Mouse (Mus musculus) hindbrain, embryonic 11.5 days (tissue): Measurements from ENCODE around the gene Erbb2. TPM values are rescaled to one million over a fixed set of nuclear protein-coding genes. Genes with fewer than 3 reads are reported as not detected.
A peak's percentile ranks its signal among the peaks of the same experiment; 100 is the strongest.

Experiments
- ATAC-seq: fragments of 200-750 bp; cut with Nextera tagmentation; 2 replicates; pipeline ENCODE4 v1.8.0; 2017; ENCODE audit warnings: mild to moderate bottlenecking, moderate TSS enrichment, moderate library complexity; ENCODE audit not compliant: low FRiP score
- DNase-seq: peaks from one replicate; pipeline ENCODE4 v3.0.0-alpha.2; 2015; ENCODE audit warnings: low spot score
- H3K27ac ChIP-seq: fragments of 300-500 bp; sonication (generic); 2 replicates; pipeline ENCODE4 v1.5.1; 2014; ENCODE audit warnings: mild to moderate bottlenecking, low read depth, low read length
- H3K27me3 ChIP-seq: fragments of 300-500 bp; sonication (generic); 2 replicates; pipeline ENCODE4 v1.6.1; 2014; ENCODE audit warnings: mild to moderate bottlenecking, low read length, moderate library complexity, mixed read lengths; ENCODE audit not compliant: control insufficient read depth, insufficient read depth
- H3K36me3 ChIP-seq: fragments of 300-500 bp; sonication (generic); 2 replicates; pipeline ENCODE4 v1.6.1; 2014; ENCODE audit warnings: mild to moderate bottlenecking, low read length, moderate library complexity, mixed read lengths; ENCODE audit not compliant: control insufficient read depth, insufficient read depth
- H3K4me1 ChIP-seq: fragments of 300-500 bp; sonication (generic); replicated peaks from 2 replicates; pipeline ENCODE4 v1.6.1; 2014; ENCODE audit warnings: low read length, mixed read lengths; ENCODE audit not compliant: control insufficient read depth, insufficient read depth
- H3K4me2 ChIP-seq: fragments of 300-500 bp; sonication (generic); replicated peaks from 2 replicates; pipeline ENCODE4 v1.6.1; 2014; ENCODE audit warnings: mild to moderate bottlenecking, low read depth, low read length
- H3K4me3 ChIP-seq: fragments of 300-500 bp; sonication (generic); 2 replicates; pipeline ENCODE4 v1.5.1; 2014; ENCODE audit warnings: low read depth, low read length
- H3K9ac ChIP-seq: fragments of 300-500 bp; sonication (generic); 2 replicates; pipeline ENCODE4 v1.6.1; 2014; ENCODE audit warnings: low read depth, low read length
- H3K9me3 ChIP-seq: fragments of 300-500 bp; sonication (generic); 2 replicates; pipeline ENCODE4 v1.6.1; 2016; ENCODE audit warnings: low read length; ENCODE audit not compliant: control insufficient read depth
- WGBS: fragments of 180-500 bp; shearing (Covaris S2); extraction: QIAGEN DNeasy Blood & Tissue Kit; methylation state at CpG from one replicate; pipeline ENCODE4 v1.1.7; 2014; 5-methylcytosine and 5-hydroxymethylcytosine counted together
- polyA plus RNA-seq: library from polyadenylated mRNA; unstranded; fragments of >200 nt; fragmentation: Nextera tagmentation; extraction: Ambion mirVana; gene quantifications from 2 replicates; pipeline ENCODE4 v1.2.1, GENCODE M21; 2014

The Erbb2 gene
- polyA plus RNA-seq, 1 experiment from 2014 or later: 15.5 TPM

GRCm38 (mm10) chr11:98389221-98389780 lies 23.0 kb upstream of the Erbb2 start:
- no peaks in the 10 kb centered on the region for H3K4me1 ChIP-seq
- WGBS: 24% methylated on average over 9 of the region's 9 CpGs
- no peak for ATAC-seq
- DNase-seq: peak; percentile 64
- H3K4me2 ChIP-seq: no peak overlapping the region
- no peak overlapping the region for H3K9ac ChIP-seq
- no peak overlapping the region for H3K27ac ChIP-seq
- H3K36me3 ChIP-seq: no peaks in the 10 kb centered on the region
- no peaks in the 10 kb centered on the region for H3K9me3 ChIP-seq
- no peak overlapping the region for H3K4me3 ChIP-seq
- peaks cover 27% of the 10 kb centered on the region for H3K27me3 ChIP-seq

- H3K9me3 ChIP-seq: no peaks in the 10 kb centered on the region
- no peak for DNase-seq
- no peak overlapping the region for H3K9ac ChIP-seq
- H3K4me1 ChIP-seq: no peaks in the 10 kb centered on the region
- H3K4me2 ChIP-seq: no peak overlapping the region
- no peak overlapping the region for H3K4me3 ChIP-seq
- H3K36me3 ChIP-seq: no peaks in the 10 kb centered on the region
- no peak overlapping the region for H3K27ac ChIP-seq
- WGBS: 79% methylated on average over 12 of the region's 12 CpGs
- peaks cover 22% of the 10 kb centered on the region for H3K27me3 ChIP-seq
- ATAC-seq: no peak
Measured at GRCm38 (mm10) chr11:98390141-98390540, 22.1 kb upstream of the Erbb2 start.

- H3K27me3 ChIP-seq: peaks cover 10% of the 10 kb centered on the region
- 19% methylated on average over 8 of the region's 8 CpGs for WGBS
Measured at GRCm38 (mm10) chr11:98392034-98392433, 20.2 kb upstream of the Erbb2 start.

GRCm38 (mm10) chr11:98392645-98393044 lies 19.6 kb upstream of the Erbb2 start:
- 44% methylated on average over 4 of the region's 4 CpGs for WGBS
- no peaks in the 10 kb centered on the region for H3K9me3 ChIP-seq
- no peak overlapping the region for H3K4me3 ChIP-seq
- DNase-seq: no peak
- H3K4me1 ChIP-seq: no peaks in the 10 kb centered on the region
- H3K27me3 ChIP-seq: peaks cover 4% of the 10 kb centered on the region
- H3K27ac ChIP-seq: no peak overlapping the region
- no peak overlapping the region for H3K9ac ChIP-seq
- ATAC-seq: no peak
- H3K4me2 ChIP-seq: no peak overlapping the region
- H3K36me3 ChIP-seq: no peaks in the 10 kb centered on the region

More at GRCm38 (mm10) chr11:98392034-98392433, 20.2 kb upstream of the Erbb2 start:
- no peak for DNase-seq
- H3K4me3 ChIP-seq: no peak overlapping the region
- no peak overlapping the region for H3K4me2 ChIP-seq
- no peaks in the 10 kb centered on the region for H3K4me1 ChIP-seq
- no peak overlapping the region for H3K27ac ChIP-seq
- H3K36me3 ChIP-seq: no peaks in the 10 kb centered on the region
- no peak overlapping the region for H3K9ac ChIP-seq
- no peak for ATAC-seq
- H3K9me3 ChIP-seq: no peaks in the 10 kb centered on the region

GRCm38 (mm10) chr11:98393317-98393716 lies 19.0 kb upstream of the Erbb2 start:
- Histone ChIP-seq H3K9me3 (no peaks in the 10 kb centered on the region), H3K27me3 (peaks cover 3% of the 10 kb centered on the region), H3K4me1 (no peaks in the 10 kb centered on the region), H3K4me2 (no peak overlapping the region), H3K36me3 (no peaks in the 10 kb centered on the region), H3K4me3 (no peak overlapping the region), H3K9ac (no peak overlapping the region), H3K27ac (no peak overlapping the region)
- DNase-seq (no peak), ATAC-seq (no peak)
- 80% methylated on average over 6 of the region's 6 CpGs for whole genome bisulfite sequencing

- Histone ChIP-seq H3K27ac (no peak overlapping the region), H3K36me3 (no peaks in the 10 kb centered on the region), H3K4me1 (no peaks in the 10 kb centered on the region), H3K4me3 (no peak overlapping the region), H3K27me3 (peaks cover 3% of the 10 kb centered on the region; the same call in 1 of the 2 replicates), H3K9me3 (no peaks in the 10 kb centered on the region), H3K9ac (no peak overlapping the region), H3K4me2 (no peak overlapping the region)
- WGBS: 57% methylated on average over 6 of the region's 6 CpGs
- ATAC-seq (no peak), DNase-seq (no peak)
Measured at GRCm38 (mm10) chr11:98394301-98394700, 18.0 kb upstream of the Erbb2 start.

- no peak overlapping the region for H3K9ac ChIP-seq
- no peaks in the 10 kb centered on the region for H3K36me3 ChIP-seq
- no peak overlapping the region for H3K4me3 ChIP-seq
- DNase-seq (no peak), ATAC-seq (no peak)
- 59% methylated on average over 4 of the region's 4 CpGs for WGBS
- no peak overlapping the region for H3K27ac ChIP-seq
- no peaks in the 10 kb centered on the region for H3K9me3 ChIP-seq
- no peaks in the 10 kb centered on the region for H3K4me1 ChIP-seq
- H3K27me3 ChIP-seq: peaks cover 3% of the 10 kb centered on the region; the same call in 1 of the 2 replicates
- H3K4me2 ChIP-seq: no peak overlapping the region
Measured at GRCm38 (mm10) chr11:98395041-98395440, 17.2 kb upstream of the Erbb2 start.

- 89% methylated on average over 7 of the region's 7 CpGs for WGBS
- Histone ChIP-seq H3K9me3 (no peaks in the 10 kb centered on the region), H3K9ac (no peak overlapping the region), H3K27me3 (no peaks in the 10 kb centered on the region), H3K36me3 (no peaks in the 10 kb centered on the region), H3K4me3 (no peak overlapping the region), H3K27ac (no peak overlapping the region), H3K4me1 (0 out of 2 replicates have a peak, but pooled peaks cover 2% of the 10 kb centered on the region), H3K4me2 (no peak overlapping the region)
- DNase-seq: no peak
- no peak for ATAC-seq
Measured at GRCm38 (mm10) chr11:98397946-98398345, 14.3 kb upstream of the Erbb2 start.

GRCm38 (mm10) chr11:98400161-98400726 lies 12.0 kb upstream of the Erbb2 start, which contains the start of gene Pgap3:
TSS of gene Pgap3 (minus strand) at chr11:98400490.
- peak within 1 kb of the TSS; percentile 58 for H3K4me3 ChIP-seq
- H3K27me3 ChIP-seq: no peaks in the 10 kb centered on the region
- peak within 1 kb of the TSS; percentile 95 for H3K27ac ChIP-seq
- H3K9ac ChIP-seq: peak within 1 kb of the TSS; percentile 81
- H3K36me3 ChIP-seq: no peaks in the 10 kb centered on the region
- ATAC-seq: peak; percentile 92
- DNase-seq: peak; percentile 92
- peak within 1 kb of the TSS; percentile 41 for H3K4me2 ChIP-seq
- H3K4me1 ChIP-seq: 0 out of 2 replicates have a peak, but pooled peaks cover 2% of the 10 kb centered on the region
- H3K9me3 ChIP-seq: no peaks in the 10 kb centered on the region
- 1% methylated on average over 40 of the region's 40 CpGs for WGBS
